Mouse (Mus musculus): ENCODE results near the gene Snrpf. TPM values are rescaled to one million over a fixed set of nuclear protein-coding genes. Genes with fewer than 3 reads are reported as not detected.
"Not testable (repeated sequence)": the region's sequence is repeated elsewhere in the genome, so short reads cannot be mapped to it uniquely, and the experiment has no call there.

The Snrpf gene
- total RNA-seq, 2 experiments from 2014 or later = 22.7 to 23.7 TPM

DNA sequence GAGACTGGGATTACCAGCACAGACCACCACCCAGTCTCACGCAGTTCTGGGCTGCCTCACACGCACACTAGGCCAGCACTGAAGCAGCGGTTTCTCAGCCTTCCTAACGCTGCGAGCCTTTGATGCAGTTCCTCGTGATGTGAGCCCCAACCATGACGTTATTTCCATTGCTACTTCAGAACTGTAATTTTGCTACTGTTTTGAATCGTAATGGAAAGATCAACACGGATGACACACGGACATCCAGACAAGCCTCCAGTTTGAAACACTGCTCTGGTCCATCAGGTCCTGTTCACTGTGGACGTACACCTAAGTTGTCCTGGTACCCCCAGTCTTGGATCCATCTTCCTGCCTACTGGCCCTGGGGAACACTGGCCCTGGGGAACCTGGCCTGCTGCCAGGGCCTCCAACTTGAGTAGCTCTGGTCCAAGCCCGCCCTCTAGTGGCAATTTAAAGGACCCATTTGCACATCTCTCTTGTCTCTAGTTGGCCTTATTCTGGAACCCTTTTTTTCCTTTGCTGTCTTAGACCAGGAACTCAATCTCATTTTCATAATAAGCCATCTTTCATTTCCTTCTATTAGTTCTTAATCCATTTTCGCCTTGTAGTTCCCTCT, 12.1 kb downstream of the Snrpf start:
- peak; percentile 31 to 59 for DNase-seq (ENCODE audit: low spot score in 2 of 2)

- no peak for DNase-seq (ENCODE audit: low spot score in 2 of 2)
Measured at GRCm38 (mm10) chr10:93575960-93576359, 13.5 kb downstream of the Snrpf start.

DNA sequence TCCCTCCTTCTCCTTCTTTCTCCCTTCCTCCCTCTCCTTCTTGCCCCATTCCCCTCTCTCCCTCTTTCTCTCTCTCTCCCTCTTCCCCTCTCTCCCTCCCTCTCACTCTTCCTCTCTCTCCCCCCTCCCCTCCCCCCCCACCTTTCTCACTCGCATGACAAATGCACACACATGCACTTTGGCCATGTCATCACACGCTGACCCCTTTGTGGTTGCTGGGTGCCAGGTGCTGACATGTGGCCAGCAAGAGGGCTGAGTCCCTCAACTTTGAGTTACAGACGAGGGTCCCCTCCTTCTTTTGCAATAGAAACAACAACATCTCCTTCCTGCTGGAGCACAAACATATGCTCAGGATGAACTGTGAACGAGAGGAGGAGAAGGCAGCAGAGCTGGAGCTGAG, 14.5 kb downstream of the Snrpf start:
- no peak for DNase-seq (ENCODE audit: low spot score in 2 of 2)

DNA sequence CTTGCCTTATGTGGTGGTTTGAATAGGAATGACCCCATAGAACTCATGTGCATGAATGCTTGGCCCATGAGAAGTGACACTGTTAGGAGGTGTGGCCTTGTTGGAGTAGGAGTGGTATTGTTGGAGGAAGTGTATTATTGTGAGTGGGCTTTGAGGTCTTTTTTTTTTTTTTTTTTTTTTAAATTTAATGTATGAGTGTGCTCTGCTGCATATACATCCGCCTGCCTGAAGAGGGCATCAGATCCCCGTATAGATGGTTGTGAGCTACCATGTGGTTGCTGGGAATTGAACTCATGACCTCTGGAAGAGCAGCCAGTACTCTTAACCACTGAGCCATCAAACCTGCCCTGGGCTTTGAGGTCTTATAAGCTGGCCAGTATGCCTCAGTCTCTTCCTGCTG, 17.3 kb downstream of the Snrpf start:
- no peak for DNase-seq (ENCODE audit: low spot score in 2 of 2)

GRCm38 (mm10) chr10:93568671-93569070, 20.8 kb downstream of the Snrpf start:
- DNase-seq (ENCODE audit: low spot score in 2 of 2) = no peak

GRCm38 (mm10) chr10:93567841-93568566, 21.5 kb downstream of the Snrpf start:
- DNase-seq (ENCODE audit: low spot score in 2 of 2) = no peak

- no peak for DNase-seq (ENCODE audit: low spot score in 2 of 2)
Measured at GRCm38 (mm10) chr10:93567066-93567465, 22.4 kb downstream of the Snrpf start.

DNA sequence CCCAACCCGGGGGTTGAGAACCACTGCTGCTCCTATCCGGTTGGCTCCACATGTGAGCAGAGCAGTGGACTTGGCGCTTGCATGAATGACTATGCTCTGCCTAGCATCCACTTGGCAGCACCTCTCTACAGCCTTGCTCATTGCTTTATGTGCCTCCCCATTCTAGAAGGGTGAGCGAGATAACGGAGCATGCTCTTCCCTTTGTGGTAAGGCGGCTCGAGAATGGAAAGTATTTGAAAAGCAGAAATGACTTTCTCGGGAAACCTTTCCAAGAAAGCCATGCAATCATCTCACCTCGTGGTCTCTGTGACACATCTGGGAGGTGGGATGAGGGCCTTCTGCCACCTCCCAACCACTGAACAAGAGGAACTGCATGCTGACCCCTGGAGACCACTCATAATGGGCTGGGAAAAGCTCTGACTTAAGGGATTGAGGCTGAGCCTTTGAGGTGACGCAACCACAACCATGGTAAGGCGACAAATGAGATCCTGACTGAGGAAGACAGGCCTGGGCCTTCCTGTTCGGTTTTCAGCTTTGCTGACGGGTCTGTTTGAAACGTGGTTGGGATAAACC, 24.9 kb downstream of the Snrpf start:
- DNase-seq (ENCODE audit: low spot score in 2 of 2) = no peak

DNA sequence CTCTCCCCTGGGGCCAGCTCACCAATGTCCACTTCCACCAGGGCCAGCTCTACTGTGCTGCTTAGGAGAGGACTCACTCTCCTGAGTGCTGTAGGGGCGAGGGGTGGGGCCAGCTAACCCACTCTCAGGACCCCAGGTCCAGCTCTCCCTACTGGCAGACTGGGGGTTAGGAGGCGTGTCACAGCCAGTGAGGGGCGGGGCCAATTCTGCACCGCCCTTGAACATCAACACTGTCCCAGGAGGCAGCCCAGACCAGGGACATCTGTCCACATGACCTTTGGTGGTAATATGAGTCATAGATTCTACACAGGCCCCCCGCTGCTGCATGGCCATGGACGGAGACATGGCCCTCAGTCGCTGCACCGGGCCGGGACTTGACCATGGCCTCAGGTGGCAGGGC, 29.7 kb downstream of the Snrpf start:
- DNase-seq (ENCODE audit: low spot score in 2 of 2) = peak; percentile 13 to 25

- DNase-seq (ENCODE audit: low spot score in 2 of 2) = not testable (repeated sequence)
Measured at GRCm38 (mm10) chr10:93557971-93558370, 31.5 kb downstream of the Snrpf start.

- no peak for DNase-seq (ENCODE audit: low spot score in 2 of 2)
Measured at GRCm38 (mm10) chr10:93552596-93552995, 36.9 kb downstream of the Snrpf start.

DNA sequence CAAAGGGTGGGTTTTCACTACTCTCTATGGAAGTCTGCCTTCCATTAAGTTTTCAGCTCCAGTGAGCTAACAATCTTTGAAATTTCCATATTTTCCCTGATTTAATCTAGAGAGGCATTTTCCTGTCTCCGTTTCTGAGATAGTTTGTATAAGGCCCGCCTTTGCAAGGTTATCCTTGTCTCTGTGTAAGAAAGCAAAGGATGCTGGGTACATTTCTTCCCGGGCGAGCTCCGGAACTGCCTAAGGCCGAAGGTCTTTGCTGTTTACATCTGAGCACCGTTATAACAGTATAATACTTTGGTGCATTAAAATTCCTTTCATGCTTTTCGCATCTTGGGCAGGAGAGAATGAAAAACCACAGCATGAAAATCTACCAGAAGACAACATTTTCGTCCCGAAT, 39.7 kb downstream of the Snrpf start:
- no peak for DNase-seq (ENCODE audit: low spot score in 2 of 2)

DNA sequence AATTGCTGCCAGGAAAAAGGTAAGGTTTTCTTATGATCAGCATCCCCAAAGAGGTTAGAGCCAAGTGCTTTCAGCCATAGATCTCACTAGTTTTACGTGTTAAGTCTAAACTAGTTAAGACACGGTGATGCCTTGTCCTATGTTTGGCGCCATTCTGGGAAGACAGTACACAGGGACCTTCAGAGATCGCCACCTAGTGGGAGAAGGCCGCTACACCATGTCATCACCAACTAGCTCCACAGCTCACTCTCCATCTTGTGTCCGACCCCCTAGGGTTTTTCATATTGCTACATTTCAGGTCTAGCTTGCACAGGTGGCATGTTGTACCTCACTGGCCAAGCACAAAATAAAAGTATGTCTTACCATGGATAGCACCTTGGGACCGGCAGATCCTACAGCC, 40.5 kb downstream of the Snrpf start:
- peak; percentile 21 to 33 for DNase-seq (ENCODE audit: low spot score in 2 of 2)

GRCm38 (mm10) chr10:93547741-93548270, 41.7 kb downstream of the Snrpf start:
- DNase-seq (ENCODE audit: low spot score in 2 of 2) = no peak

- DNase-seq (ENCODE audit: low spot score in 2 of 2) = no peak
Measured at GRCm38 (mm10) chr10:93544172-93544571, 45.3 kb downstream of the Snrpf start.

DNA sequence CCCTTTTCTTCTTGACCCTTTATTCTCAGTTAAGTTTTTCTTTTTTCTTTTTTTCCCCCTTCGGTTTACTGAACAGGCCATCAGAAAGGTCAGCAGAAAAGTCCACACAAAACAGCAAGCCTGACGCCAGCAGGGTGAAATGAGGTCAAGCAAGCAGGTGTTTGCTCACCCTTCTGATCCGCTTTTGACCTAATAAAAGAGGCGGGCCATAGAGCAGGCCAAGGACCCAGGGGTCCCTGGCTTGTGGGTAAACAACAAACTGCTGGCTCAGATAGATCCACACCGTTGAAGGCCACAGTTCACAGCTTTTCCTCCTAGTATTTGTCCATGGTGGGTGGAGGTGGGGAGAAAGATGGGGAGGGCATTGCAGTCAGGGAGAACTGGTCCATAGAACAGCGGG, 46.3 kb downstream of the Snrpf start:
- no peak for DNase-seq (ENCODE audit: low spot score in 2 of 2)

- DNase-seq (ENCODE audit: low spot score in 2 of 2) = no peak
Measured at GRCm38 (mm10) chr10:93542356-93542755, 47.1 kb downstream of the Snrpf start.

DNA sequence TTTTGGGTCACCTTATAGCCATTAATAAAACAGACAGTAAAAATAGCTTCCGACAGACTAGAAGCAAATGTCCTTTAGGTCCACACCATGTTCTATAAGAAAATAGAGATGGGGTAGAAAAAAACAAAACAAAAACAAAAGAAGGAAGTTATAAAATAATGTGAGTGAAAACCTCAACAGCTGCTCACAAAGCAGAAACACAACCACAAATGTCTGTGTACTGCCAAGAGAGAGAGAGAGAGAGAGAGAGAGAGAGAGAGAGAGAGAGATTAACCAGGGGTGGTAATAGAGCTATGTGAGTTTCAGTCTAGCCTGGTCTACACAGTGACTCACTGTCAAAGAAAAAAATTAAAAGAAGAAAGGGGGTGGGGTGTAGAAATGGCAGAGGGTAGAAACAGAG, 47.9 kb downstream of the Snrpf start:
- DNase-seq (ENCODE audit: low spot score in 2 of 2) = no peak

GRCm38 (mm10) chr10:93540431-93541210, 48.9 kb downstream of the Snrpf start, which contains the start of gene Ccdc38:
Ccdc38 (plus strand) TSS chr10:93540632.
- DNase-seq (ENCODE audit: low spot score in 2 of 2) = no peak

DNA sequence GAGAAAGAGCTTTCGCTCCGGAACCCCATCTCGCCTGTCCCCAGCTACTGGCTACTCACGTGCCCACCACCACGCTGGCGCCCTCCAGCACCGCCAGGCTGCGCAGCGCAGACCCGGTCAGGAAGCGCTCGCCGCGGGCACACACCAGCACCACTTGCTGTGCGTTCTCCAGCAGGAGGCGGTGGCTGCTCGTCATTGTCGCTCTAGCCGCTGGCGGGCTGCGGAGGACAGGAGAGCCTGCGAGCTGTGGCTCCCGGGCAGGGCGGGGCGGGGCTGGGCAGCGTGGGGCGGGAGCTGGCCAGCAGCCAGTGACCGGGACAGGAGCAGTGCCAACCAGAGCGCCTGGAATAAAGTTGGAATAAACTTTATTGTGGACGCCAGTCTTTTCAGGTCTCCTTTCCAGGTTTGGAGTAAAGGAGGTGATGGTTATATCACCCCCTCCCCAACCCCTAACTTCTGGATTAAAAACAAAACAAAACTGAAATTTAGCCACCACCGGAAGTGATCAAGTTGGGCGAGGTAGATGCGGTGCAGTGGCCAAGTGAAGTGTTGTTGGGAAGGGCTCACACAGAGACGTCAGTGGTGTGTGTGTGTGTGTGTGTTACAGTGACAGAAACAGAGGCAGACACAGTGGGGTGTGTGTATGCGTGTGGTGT, 49.6 kb downstream of the Snrpf start, which contains the start of gene Amdhd1:
Gene Amdhd1, minus strand, starts transcription at position 259 of the 656 bp plus-strand sequence.
- DNase-seq (ENCODE audit: low spot score in 2 of 2) = peak; percentile 58 to 72

- no peak for DNase-seq (ENCODE audit: low spot score in 2 of 2)
Measured at GRCm38 (mm10) chr10:93538818-93539217, 50.7 kb downstream of the Snrpf start.
